ENCODE assay signal across 17 mouse cellular contexts in the genomic region with DNA sequence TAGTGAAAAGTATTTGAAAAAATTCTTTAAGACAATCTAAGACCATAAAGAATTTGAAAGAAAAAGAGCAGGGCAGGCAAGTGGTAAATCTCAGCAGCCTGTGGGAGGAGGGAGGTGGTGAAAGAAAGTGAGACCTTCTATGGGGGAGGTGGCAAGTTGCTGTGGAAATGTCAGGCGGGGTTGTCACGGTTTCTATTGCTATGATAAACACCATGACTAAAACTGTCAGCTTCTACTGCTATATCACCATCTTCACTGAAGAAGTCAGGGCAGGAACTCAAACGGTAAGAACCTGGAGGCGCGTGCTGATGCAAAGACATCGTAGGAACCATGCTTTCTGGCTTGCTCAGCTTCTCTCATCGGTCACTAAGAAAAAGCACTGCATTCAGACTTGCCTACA. TPM values are rescaled to one million over a fixed set of nuclear protein-coding genes. Genes with fewer than 3 reads are reported as not detected.
A peak's percentile ranks its signal among the peaks of the same experiment; 100 is the strongest.
DNase-seq lines count a peak whose midpoint lies in the region; ATAC-seq and TF ChIP-seq lines count a peak whose summit lies in the region.
"Had no signal": no experiment of that assay in that cellular context is flagged by ENCODE, and none has a peak within 500 bp of the region (broad histone marks: within the 10 kb centered on the region; RNA-seq: fewer than 3 reads in every experiment).

No protein-coding gene starts in this region.

- no peak for DNase-seq in heart, adult 2 months
- peak in 1 of 2 experiments; percentile 24 for DNase-seq in left cerebral cortex, adult 2 months (ENCODE audit: extremely low spot score in 1 of 2, low spot score in 2 of 2)
- DNase-seq in left cerebral cortex, postnatal 10 days (ENCODE audit: extremely low spot score in 1 of 2, low spot score in 2 of 2): no peak
- DNase-seq in embryo, embryonic 11 days: no peak
- DNase-seq: adrenal gland, postnatal 36 days; cerebellum, postnatal 10 days; gastrocnemius, postnatal 25 days; liver; lung, adult 2 months; lung, postnatal 4 days; thymus, adult 18-20 months had no signal

- ATAC-seq in heart, embryonic 14.5 days (ENCODE audit: insufficient number of reproducible peaks, insufficient read depth, low FRiP score, low read depth): no peak
- ATAC-seq in CD4-positive, CD25-positive, alpha-beta regulatory T cell, adult 4 months: peak; percentile 61
- peak; percentile 57 for ATAC-seq in inflammation-experienced regulatory T-cells, adult 6 months
- ATAC-seq: forebrain, embryonic 15.5 days had no signal

- TF ChIP-seq POLR2A in heart, adult 2 months (IDR thresholded peaks at IDR 0.05; ENCODE audit: insufficient read depth, low read depth, low read length): no peak

- no peak overlapping the region for H3K9ac ChIP-seq in heart, embryonic 14.5 days (ENCODE audit: low read length)
- no peak overlapping the region for H3K9ac ChIP-seq in heart, adult 2 months (ENCODE audit: low read depth, low read length)
- H3K9ac ChIP-seq: forebrain, embryonic 15.5 days; midbrain, embryonic 12.5 days had no signal

- no peak overlapping the region for H3K4me3 ChIP-seq in heart, embryonic 14.5 days (ENCODE audit: control insufficient read depth in 1 of 2, insufficient read depth in 1 of 2, low read depth in 1 of 2, low read length in 2 of 2)
- H3K4me3 ChIP-seq in heart, adult 2 months: no peak overlapping the region
- no peak overlapping the region for H3K4me3 ChIP-seq in left cerebral cortex, adult 2 months
- H3K4me3 ChIP-seq: forebrain, embryonic 15.5 days; midbrain, embryonic 12.5 days; myocyte had no signal

- peaks cover 3 to 7% of the 10 kb centered on the region in 2 experiments; a peak in 1 of 4 replicates for H3K4me1 ChIP-seq in heart, embryonic 14.5 days (ENCODE audit: control insufficient read depth in 2 of 2, insufficient read depth in 2 of 2, low read length in 2 of 2)
- H3K4me1 ChIP-seq in heart, adult 2 months (ENCODE audit: control insufficient read depth, insufficient read depth, low read length): no peaks in the 10 kb centered on the region; the same call in 1 of the 2 replicates
- H3K4me1 ChIP-seq: forebrain, embryonic 15.5 days; midbrain, embryonic 12.5 days had no signal

- no peak for TF ChIP-seq CTCF in heart, adult 2 months (IDR thresholded peaks at IDR 0.05)
- no peak for TF ChIP-seq CTCF in left cerebral cortex, adult 2 months (IDR thresholded peaks at IDR 0.05)

- H3K9me3 ChIP-seq in heart, embryonic 14.5 days (ENCODE audit: control insufficient read depth, low read length): no peaks in the 10 kb centered on the region
- H3K9me3 ChIP-seq: forebrain, embryonic 15.5 days; midbrain, embryonic 12.5 days had no signal

- intact Hi-C loops in heart, adult 2 months (cut with DNase I): no loop called here
- intact Hi-C loops in left cerebral cortex, adult 2 months (cut with DNase I): no loop called here
- intact Hi-C loops in left cerebral cortex, postnatal 10 days (cut with DNase I): no loop called here

- H3K4me2 ChIP-seq in heart, embryonic 14.5 days (ENCODE audit: low read length): peak overlapping the region; percentile 11; the same call in 1 of the 2 replicates
- H3K4me2 ChIP-seq: forebrain, embryonic 15.5 days; midbrain, embryonic 12.5 days had no signal

- H3K36me3 ChIP-seq in heart, embryonic 14.5 days (ENCODE audit: control insufficient read depth, insufficient read depth, low read length): peaks cover 2% of the 10 kb centered on the region
- H3K36me3 ChIP-seq in heart, adult 2 months (ENCODE audit: control insufficient read depth, insufficient read depth, low read length): no peaks in the 10 kb centered on the region
- H3K36me3 ChIP-seq: forebrain, embryonic 15.5 days; midbrain, embryonic 12.5 days had no signal

- WGBS in heart, embryonic 14.5 days: 42% methylated on average over 7 of the region's 7 CpGs
- WGBS in heart, adult 2 months: 51% methylated on average over 7 of the region's 7 CpGs

- no peak overlapping the region for H3K27ac ChIP-seq in heart, embryonic 14.5 days (replicated peaks in 1 of 2; ENCODE audit: control insufficient read depth in 1 of 2, insufficient read depth in 1 of 2, low read depth in 2 of 2, low read length in 2 of 2)
- H3K27ac ChIP-seq in heart, adult 2 months: no peak overlapping the region
- H3K27ac ChIP-seq in left cerebral cortex, adult 2 months: 0 out of 2 replicates have a peak overlapping the region, but pooled peaks have one; percentile 9
- H3K27ac ChIP-seq: forebrain, embryonic 15.5 days; midbrain, embryonic 12.5 days had no signal

- no peaks in the 10 kb centered on the region for H3K27me3 ChIP-seq in heart, embryonic 14.5 days (ENCODE audit: control insufficient read depth, insufficient read depth, low read length)
- no peaks in the 10 kb centered on the region for H3K27me3 ChIP-seq in heart, adult 2 months (ENCODE audit: control insufficient read depth, insufficient read depth, low read length)
- H3K27me3 ChIP-seq: forebrain, embryonic 15.5 days; midbrain, embryonic 12.5 days had no signal

- H3K79me2 ChIP-seq in heart, adult 2 months (replicated peaks; ENCODE audit: control insufficient read depth, insufficient read depth, low read length): no peaks in the 10 kb centered on the region

- no peak for TF ChIP-seq EP300 in heart, adult 2 months (IDR thresholded peaks at IDR 0.05; ENCODE audit: insufficient read depth, low read depth, low read length)

RNA-seq across cellular contexts. Expression of gene Ccnt2, which starts 39.0 kb away (rescaled TPM):
- 61.6 and 62.2 TPM in 2 replicates for polyA plus RNA-seq in heart, embryonic 14.5 days (2014; fragmentation: Nextera tagmentation; extraction: Ambion mirVana)
- 10 to 100 TPM; 20.6 to 21.6 TPM for total RNA-seq in heart, adult 2 months (2021)
- polyA plus RNA-seq in heart, adult 2 months (2012; rRNA removed): 17.2 and 33.6 TPM in 2 replicates
- total RNA-seq in left cerebral cortex, adult 2 months (2021): 10 to 100 TPM; 69.9 to 70.1 TPM
- 10 to 100 TPM; 43.6 to 51.7 TPM for total RNA-seq in left cerebral cortex, postnatal 10 days (2021)
- polyA plus RNA-seq in CD4-positive, CD25-positive, alpha-beta regulatory T cell, adult 4 months (2017; shearing (Covaris generic)): 100 to 1,000 TPM; 102 to 119 TPM
- 100 to 1,000 TPM in 2 of 3 experiments, 10 to 100 TPM in 1; 79.6 to 135 (median 109) TPM for polyA plus RNA-seq in inflammation-experienced regulatory T-cells, adult 6 months (2017; shearing (Covaris generic))

RNA-seq across cellular contexts. Expression of gene Map3k19, which starts 41.9 kb away (rescaled TPM):
- not detected in 2 replicates for polyA plus RNA-seq in heart, embryonic 14.5 days (2014; fragmentation: Nextera tagmentation; extraction: Ambion mirVana)
- under 1 TPM in 1 of 2 experiments, not detected in 1; 0.10 TPM for total RNA-seq in heart, adult 2 months (2021)
- 0.09 and 0.41 TPM in 2 replicates for polyA plus RNA-seq in heart, adult 2 months (2012; rRNA removed)
- 10 to 100 TPM in 1 of 2 experiments, 1 to 10 TPM in 1; 7.7 to 10.2 TPM for total RNA-seq in left cerebral cortex, adult 2 months (2021)
- total RNA-seq in left cerebral cortex, postnatal 10 days (2021): 1 to 10 TPM; 4.0 to 4.2 TPM
- 1 to 10 TPM in 1 of 2 experiments, under 1 TPM in 1; 0.32 to 1.1 TPM for polyA plus RNA-seq in CD4-positive, CD25-positive, alpha-beta regulatory T cell, adult 4 months (2017; shearing (Covaris generic))
- polyA plus RNA-seq in inflammation-experienced regulatory T-cells, adult 6 months (2017; shearing (Covaris generic)): 1 to 10 TPM in 1 of 3 experiments, under 1 TPM in 1, not detected in 1; 0.32 to 1.2 TPM

RNA-seq across cellular contexts. Expression of gene Rab3gap1, which starts 55.6 kb away (rescaled TPM):
- 29.7 and 30.1 TPM in 2 replicates for polyA plus RNA-seq in heart, embryonic 14.5 days (2014; fragmentation: Nextera tagmentation; extraction: Ambion mirVana)
- total RNA-seq in heart, adult 2 months (2021): 10 to 100 TPM; 34.1 to 36.2 TPM
- 11.4 and 19.4 TPM in 2 replicates for polyA plus RNA-seq in heart, adult 2 months (2012; rRNA removed)
- total RNA-seq in left cerebral cortex, adult 2 months (2021): 10 to 100 TPM; 75.8 to 83.6 TPM
- total RNA-seq in left cerebral cortex, postnatal 10 days (2021): 10 to 100 TPM; 47.3 to 49.8 TPM
- polyA plus RNA-seq in CD4-positive, CD25-positive, alpha-beta regulatory T cell, adult 4 months (2017; shearing (Covaris generic)): 10 to 100 TPM; 60.2 to 85.7 TPM
- 10 to 100 TPM; 48.3 to 83.3 (median 61.6) TPM for polyA plus RNA-seq in inflammation-experienced regulatory T-cells, adult 6 months (2017; shearing (Covaris generic))
